Mouse (Mus musculus): ENCODE data around the gene Dyrk1a. TPM values are rescaled to one million over a fixed set of nuclear protein-coding genes. Genes with fewer than 3 reads are reported as not detected.

Dyrk1a gene
- polyA plus RNA-seq, 1 experiment from 2014 or later: 4.0 TPM

DNA sequence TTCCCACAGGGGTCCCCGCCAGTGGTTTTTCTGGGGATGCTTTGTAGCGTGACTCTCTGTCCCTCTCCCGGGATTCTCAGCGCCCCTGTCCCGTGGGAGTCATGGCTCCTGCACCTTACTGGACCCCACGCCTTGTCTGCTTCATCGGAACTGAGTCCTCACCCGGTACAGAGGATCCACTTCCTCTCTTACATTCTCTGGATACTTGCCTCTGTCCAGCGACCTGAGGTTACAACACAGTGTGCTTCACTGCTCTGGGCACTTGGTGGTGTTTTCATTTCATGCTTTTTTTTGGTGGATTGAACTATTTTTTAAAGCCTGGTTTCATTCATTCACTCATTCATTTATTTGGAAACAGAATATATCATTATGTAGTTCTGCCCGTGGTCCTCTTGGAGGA lies 20.0 kb upstream of the Dyrk1a start:
- Histone ChIP-seq H3K27ac (ENCODE audit: low read length) (no peak overlapping the region), H3K9me3 (replicated peaks; ENCODE audit: control insufficient read depth, low read length) (no peaks in the 10 kb centered on the region), H3K4me2 (ENCODE audit: low read depth, low read length) (no peak overlapping the region), H3K36me3 (ENCODE audit: control insufficient read depth, insufficient read depth) (no peaks in the 10 kb centered on the region), H3K9ac (ENCODE audit: low read depth, low read length) (no peak overlapping the region), H3K4me3 (ENCODE audit: low read depth, low read length) (no peak overlapping the region), H3K27me3 (ENCODE audit: control insufficient read depth, insufficient read depth, low read depth, low read length) (no peaks in the 10 kb centered on the region), H3K4me1 (ENCODE audit: control insufficient read depth, low read depth, low read length) (no peaks in the 10 kb centered on the region; the same call in none of the 2 replicates)
- 51% methylated on average over 10 of the region's 10 CpGs for WGBS (ENCODE audit: insufficient replicate concordance)
- ATAC-seq (ENCODE audit: low read depth): no peak

DNA sequence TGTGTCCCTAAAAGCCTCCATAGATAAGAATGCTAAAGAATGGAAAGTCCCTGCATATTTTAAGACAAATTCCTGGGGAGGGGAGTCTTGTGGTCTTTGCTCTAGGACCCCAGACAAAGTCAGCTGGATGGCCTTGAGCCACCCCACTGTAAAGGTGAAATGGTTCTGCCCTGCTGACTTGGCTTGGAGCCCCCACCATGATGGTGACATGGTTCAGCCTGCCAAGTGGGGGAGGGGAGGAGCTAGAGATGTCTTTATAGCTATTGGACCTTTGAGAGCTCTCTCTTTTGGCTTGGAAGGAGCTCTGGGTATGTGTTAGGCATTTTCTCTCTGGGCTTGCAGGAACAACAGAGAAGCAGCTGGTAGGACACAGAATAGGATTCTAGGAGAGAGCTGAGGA lies 17.9 kb upstream of the Dyrk1a start:
- no peak overlapping the region for H3K9ac ChIP-seq (ENCODE audit: low read depth, low read length)
- no peak overlapping the region for H3K27ac ChIP-seq (ENCODE audit: low read length)
- H3K4me3 ChIP-seq (ENCODE audit: low read depth, low read length): no peak overlapping the region
- H3K9me3 ChIP-seq (replicated peaks; ENCODE audit: control insufficient read depth, low read length): no peaks in the 10 kb centered on the region
- no peaks in the 10 kb centered on the region for H3K36me3 ChIP-seq (ENCODE audit: control insufficient read depth, insufficient read depth)
- H3K4me1 ChIP-seq (ENCODE audit: control insufficient read depth, low read depth, low read length): no peaks in the 10 kb centered on the region; the same call in none of the 2 replicates
- H3K4me2 ChIP-seq (ENCODE audit: low read depth, low read length): no peak overlapping the region
- no peak for ATAC-seq (ENCODE audit: low read depth)
- no peaks in the 10 kb centered on the region for H3K27me3 ChIP-seq (ENCODE audit: control insufficient read depth, insufficient read depth, low read depth, low read length)

- Histone ChIP-seq H3K36me3 (ENCODE audit: control insufficient read depth, insufficient read depth) (no peaks in the 10 kb centered on the region), H3K4me2 (ENCODE audit: low read depth, low read length) (no peak overlapping the region), H3K27ac (ENCODE audit: low read length) (no peak overlapping the region), H3K9ac (ENCODE audit: low read depth, low read length) (no peak overlapping the region), H3K4me3 (ENCODE audit: low read depth, low read length) (no peak overlapping the region), H3K9me3 (replicated peaks; ENCODE audit: control insufficient read depth, low read length) (no peaks in the 10 kb centered on the region), H3K27me3 (ENCODE audit: control insufficient read depth, insufficient read depth, low read depth, low read length) (no peaks in the 10 kb centered on the region), H3K4me1 (ENCODE audit: control insufficient read depth, low read depth, low read length) (peaks cover 5% of the 10 kb centered on the region)
- WGBS (ENCODE audit: insufficient replicate concordance): 77% methylated on average over 7 of the region's 7 CpGs
- no peak for ATAC-seq (ENCODE audit: low read depth)
Measured at GRCm38 (mm10) chr16:94555346-94555745, 14.5 kb upstream of the Dyrk1a start.

GRCm38 (mm10) chr16:94556228-94556627 lies 13.6 kb upstream of the Dyrk1a start:
- no peaks in the 10 kb centered on the region for H3K9me3 ChIP-seq (replicated peaks; ENCODE audit: control insufficient read depth, low read length)
- H3K4me1 ChIP-seq (ENCODE audit: control insufficient read depth, low read depth, low read length): peaks cover 6% of the 10 kb centered on the region
- ATAC-seq (ENCODE audit: low read depth): peak; percentile 52; the same call in 1 of the 2 replicates
- no peaks in the 10 kb centered on the region for H3K27me3 ChIP-seq (ENCODE audit: control insufficient read depth, insufficient read depth, low read depth, low read length)
- no peak overlapping the region for H3K4me2 ChIP-seq (ENCODE audit: low read depth, low read length)
- H3K36me3 ChIP-seq (ENCODE audit: control insufficient read depth, insufficient read depth): no peaks in the 10 kb centered on the region
- H3K4me3 ChIP-seq (ENCODE audit: low read depth, low read length): no peak overlapping the region
- WGBS (ENCODE audit: insufficient replicate concordance): 55% methylated on average over 5 of the region's 5 CpGs
- H3K9ac ChIP-seq (ENCODE audit: low read depth, low read length): no peak overlapping the region
- H3K27ac ChIP-seq (ENCODE audit: low read length): no peak overlapping the region

DNA sequence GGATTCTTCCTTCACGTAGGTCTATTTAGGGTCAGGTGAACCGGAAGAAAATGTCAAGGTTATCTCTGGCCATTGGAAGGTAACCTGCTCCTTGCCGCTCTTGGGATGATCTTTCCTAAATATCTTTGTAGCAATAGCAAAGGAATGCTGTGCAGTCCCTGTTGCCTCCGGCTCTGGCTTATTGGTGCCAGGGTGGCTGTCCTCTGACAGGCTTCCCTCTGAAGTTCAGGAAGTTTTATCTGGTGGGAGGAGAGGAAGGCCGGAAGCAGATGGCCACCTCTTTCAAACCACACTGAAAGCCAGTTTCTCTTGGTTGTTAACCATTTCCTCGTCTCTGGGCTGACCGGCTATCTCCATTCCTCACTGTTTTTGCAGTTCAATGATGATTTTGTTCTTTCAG lies 10.5 kb upstream of the Dyrk1a start:
- Histone ChIP-seq H3K36me3 (ENCODE audit: control insufficient read depth, insufficient read depth) (no peaks in the 10 kb centered on the region), H3K9ac (ENCODE audit: low read depth, low read length) (no peak overlapping the region), H3K4me3 (ENCODE audit: low read depth, low read length) (peak overlapping the region; percentile 9; the same call in 1 of the 2 replicates), H3K27ac (ENCODE audit: low read length) (peak overlapping the region; percentile 6; the same call in 1 of the 2 replicates), H3K4me1 (ENCODE audit: control insufficient read depth, low read depth, low read length) (peaks cover 6% of the 10 kb centered on the region), H3K27me3 (ENCODE audit: control insufficient read depth, insufficient read depth, low read depth, low read length) (no peaks in the 10 kb centered on the region), H3K4me2 (ENCODE audit: low read depth, low read length) (peak overlapping the region; percentile 26; the same call in 1 of the 2 replicates), H3K9me3 (replicated peaks; ENCODE audit: control insufficient read depth, low read length) (no peaks in the 10 kb centered on the region)
- WGBS (ENCODE audit: insufficient replicate concordance): 6% methylated on average over 7 of the region's 7 CpGs
- no peak for ATAC-seq (ENCODE audit: low read depth)

GRCm38 (mm10) chr16:94559782-94560181 lies 10.0 kb upstream of the Dyrk1a start:
- Histone ChIP-seq H3K36me3 (ENCODE audit: control insufficient read depth, insufficient read depth) (no peaks in the 10 kb centered on the region), H3K27ac (ENCODE audit: low read length) (peak overlapping the region; percentile 6; the same call in 1 of the 2 replicates), H3K4me3 (ENCODE audit: low read depth, low read length) (no peak overlapping the region), H3K4me2 (ENCODE audit: low read depth, low read length) (0 out of 2 replicates have a peak overlapping the region, but pooled peaks have one; percentile 26), H3K9ac (ENCODE audit: low read depth, low read length) (no peak overlapping the region), H3K9me3 (replicated peaks; ENCODE audit: control insufficient read depth, low read length) (no peaks in the 10 kb centered on the region), H3K4me1 (ENCODE audit: control insufficient read depth, low read depth, low read length) (peaks cover 6% of the 10 kb centered on the region), H3K27me3 (ENCODE audit: control insufficient read depth, insufficient read depth, low read depth, low read length) (no peaks in the 10 kb centered on the region)
- ATAC-seq (ENCODE audit: low read depth): no peak
- WGBS (ENCODE audit: insufficient replicate concordance): 20% methylated on average over 7 of the region's 7 CpGs

DNA sequence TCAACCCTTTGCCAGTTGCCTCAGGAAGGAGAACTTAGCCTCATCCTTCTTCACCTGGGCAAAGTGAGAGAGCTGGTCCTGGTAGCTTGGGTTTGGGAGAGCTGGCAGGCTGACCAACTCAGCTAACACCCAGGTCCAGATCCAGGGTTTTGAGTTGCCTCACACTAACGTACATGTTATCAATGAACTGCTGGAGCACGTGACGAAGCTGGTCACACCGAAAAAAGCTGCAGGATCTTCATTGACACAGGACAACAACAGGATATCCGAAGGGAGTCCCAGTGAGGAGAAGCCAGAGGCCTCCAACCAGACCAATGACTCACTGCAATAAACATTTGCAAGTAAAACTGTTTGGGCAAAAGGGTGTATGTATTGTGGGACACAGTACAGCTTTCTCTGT lies 9.2 kb upstream of the Dyrk1a start:
- Histone ChIP-seq H3K9me3 (replicated peaks; ENCODE audit: control insufficient read depth, low read length) (no peaks in the 10 kb centered on the region), H3K27ac (ENCODE audit: low read length) (no peak overlapping the region), H3K36me3 (ENCODE audit: control insufficient read depth, insufficient read depth) (no peaks in the 10 kb centered on the region), H3K27me3 (ENCODE audit: control insufficient read depth, insufficient read depth, low read depth, low read length) (no peaks in the 10 kb centered on the region), H3K4me3 (ENCODE audit: low read depth, low read length) (no peak overlapping the region), H3K4me1 (ENCODE audit: control insufficient read depth, low read depth, low read length) (peaks cover 6% of the 10 kb centered on the region), H3K4me2 (ENCODE audit: low read depth, low read length) (no peak overlapping the region), H3K9ac (ENCODE audit: low read depth, low read length) (no peak overlapping the region)
- peak; percentile 24; the same call in 1 of the 2 replicates for ATAC-seq (ENCODE audit: low read depth)
- 12% methylated on average over 5 of the region's 5 CpGs for WGBS (ENCODE audit: insufficient replicate concordance)

GRCm38 (mm10) chr16:94566124-94566523 lies 3.7 kb upstream of the Dyrk1a start:
- H3K9ac ChIP-seq (ENCODE audit: low read depth, low read length): no peak overlapping the region
- ATAC-seq (ENCODE audit: low read depth): no peak
- H3K36me3 ChIP-seq (ENCODE audit: control insufficient read depth, insufficient read depth): no peaks in the 10 kb centered on the region
- H3K4me1 ChIP-seq (ENCODE audit: control insufficient read depth, low read depth, low read length): peaks cover 4% of the 10 kb centered on the region
- 41% methylated on average over 8 of the region's 8 CpGs for WGBS (ENCODE audit: insufficient replicate concordance)
- H3K4me3 ChIP-seq (ENCODE audit: low read depth, low read length): no peak overlapping the region
- H3K9me3 ChIP-seq (replicated peaks; ENCODE audit: control insufficient read depth, low read length): no peaks in the 10 kb centered on the region
- no peak overlapping the region for H3K4me2 ChIP-seq (ENCODE audit: low read depth, low read length)
- no peaks in the 10 kb centered on the region for H3K27me3 ChIP-seq (ENCODE audit: control insufficient read depth, insufficient read depth, low read depth, low read length)
- H3K27ac ChIP-seq (ENCODE audit: low read length): no peak overlapping the region

- 79% methylated on average over 11 of the region's 11 CpGs for WGBS (ENCODE audit: insufficient replicate concordance)
- H3K4me1 ChIP-seq (ENCODE audit: control insufficient read depth, low read depth, low read length): peaks cover 10% of the 10 kb centered on the region
- H3K27me3 ChIP-seq (ENCODE audit: control insufficient read depth, insufficient read depth, low read depth, low read length): no peaks in the 10 kb centered on the region
- no peak overlapping the region for H3K4me2 ChIP-seq (ENCODE audit: low read depth, low read length)
- no peak for ATAC-seq (ENCODE audit: low read depth)
- no peak overlapping the region for H3K27ac ChIP-seq (ENCODE audit: low read length)
- no peak overlapping the region for H3K4me3 ChIP-seq (ENCODE audit: low read depth, low read length)
- H3K9me3 ChIP-seq (replicated peaks; ENCODE audit: control insufficient read depth, low read length): no peaks in the 10 kb centered on the region
- H3K36me3 ChIP-seq (ENCODE audit: control insufficient read depth, insufficient read depth): no peaks in the 10 kb centered on the region
- H3K9ac ChIP-seq (ENCODE audit: low read depth, low read length): no peak overlapping the region
Measured at GRCm38 (mm10) chr16:94566834-94567585, 2.8 kb upstream of the Dyrk1a start.

Measured in liver, embryonic 16.5 days (tissue).